In the genomic region with DNA sequence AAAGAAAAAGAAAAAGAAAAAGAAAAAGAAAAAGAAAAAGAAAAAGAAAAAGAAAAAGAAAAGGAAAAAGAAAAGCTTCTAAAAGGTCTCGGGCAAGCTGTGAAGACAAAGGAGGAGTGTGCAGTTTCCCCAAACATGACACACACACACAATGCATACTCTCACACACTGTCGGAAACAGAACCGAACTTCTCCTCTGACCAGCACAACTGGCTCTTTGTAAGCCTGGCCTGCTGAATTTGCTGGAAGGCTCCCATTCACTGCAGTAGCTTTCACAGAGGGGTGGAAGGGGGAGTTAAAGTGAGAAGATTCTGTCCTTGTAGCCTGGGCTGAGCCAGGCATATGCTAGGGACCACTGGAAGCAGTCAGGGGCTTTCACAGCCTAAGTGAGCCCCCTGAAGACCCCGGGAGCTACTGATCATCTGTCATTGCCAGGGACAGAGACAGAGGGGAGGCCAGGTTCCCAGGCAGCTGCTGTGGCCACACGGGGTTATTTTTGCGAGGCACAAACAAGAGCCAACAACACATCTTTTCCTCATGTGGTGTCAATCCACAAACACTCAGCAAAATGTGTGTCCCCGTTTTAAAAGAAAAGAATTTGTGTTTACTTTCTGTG, we compare ENCODE assay signal across 18 mouse cellular contexts. TPM values are rescaled to one million over a fixed set of nuclear protein-coding genes. Genes with fewer than 3 reads are reported as not detected.
A peak's percentile ranks its signal among the peaks of the same experiment; 100 is the strongest.
DNase-seq lines count a peak whose midpoint lies in the region.
"Had no signal": no experiment of that assay in that cellular context is flagged by ENCODE, and none has a peak within 500 bp of the region (broad histone marks: within the 10 kb centered on the region; RNA-seq: fewer than 3 reads in every experiment).

No protein-coding gene starts in this region.

- intact Hi-C loops in left cerebral cortex, postnatal 4 days (cut with DNase I) = no loop called here

- no peaks in the 10 kb centered on the region for H3K27me3 ChIP-seq in limb, embryonic 10.5 days (ENCODE audit: low read depth, poor library complexity, severe bottlenecking)
- H3K27me3 ChIP-seq: CH12.LX; embryonic facial prominence, embryonic 15.5 days; heart, embryonic 12.5 days; limb, embryonic 12.5 days; liver, embryonic 15.5 days had no signal

- WGBS in limb, embryonic 10.5 days = 53% methylated on average over 7 of the region's 7 CpGs

- DNase-seq in cerebellum, adult 9-11 months = peak; percentile 4
- no peak for DNase-seq in cerebellum, postnatal 36 days
- peak; percentile 43 for DNase-seq in left cerebral cortex, postnatal 4 days
- no peak for DNase-seq in left cerebral cortex, adult 8-10 months (ENCODE audit: low spot score in 2 of 2)
- peak; percentile 16 for DNase-seq in embryo, embryonic 10 days (ENCODE audit: low spot score)
- no peak for DNase-seq in limb, embryonic 10.5 days (ENCODE audit: low spot score)
- no peak for DNase-seq in spleen, postnatal 36 days (ENCODE audit: low spot score in 2 of 2)
- DNase-seq in Muller cell, postnatal 12 days (ENCODE audit: inconsistent ontology term) = no peak
- DNase-seq: cerebellum, adult 8-10 months; forebrain, postnatal 0 days; gastrocnemius, postnatal 25 days; heart, postnatal 4 days; kidney, adult 2 months had no signal

- no peaks in the 10 kb centered on the region for H3K36me3 ChIP-seq in limb, embryonic 10.5 days
- H3K36me3 ChIP-seq: embryonic facial prominence, embryonic 15.5 days; heart, embryonic 12.5 days; limb, embryonic 12.5 days; liver, embryonic 15.5 days had no signal

- H3K9me3 ChIP-seq in limb, embryonic 10.5 days (replicated peaks) = no peaks in the 10 kb centered on the region
- H3K9me3 ChIP-seq: embryonic facial prominence, embryonic 15.5 days; heart, embryonic 12.5 days; limb, embryonic 12.5 days; liver, embryonic 15.5 days had no signal

- H3K27ac ChIP-seq in limb, embryonic 10.5 days = peak overlapping the region; percentile 63; the same call in 1 of the 2 replicates
- H3K27ac ChIP-seq: embryonic facial prominence, embryonic 15.5 days; limb, embryonic 12.5 days; liver, embryonic 15.5 days had no signal

- no peak overlapping the region for H3K4me3 ChIP-seq in limb, embryonic 10.5 days
- H3K4me3 ChIP-seq: embryonic facial prominence, embryonic 15.5 days; heart, embryonic 12.5 days; limb, embryonic 12.5 days; liver, embryonic 15.5 days had no signal

- H3K4me1 ChIP-seq in limb, embryonic 10.5 days = peaks cover 26% of the 10 kb centered on the region
- H3K4me1 ChIP-seq: liver, embryonic 15.5 days had no signal

RNA-seq across cellular contexts. Expression of gene Peli2, which starts 33.8 kb away (rescaled TPM):
- 10 to 100 TPM; 25.5 to 30.8 TPM for total RNA-seq in left cerebral cortex, postnatal 4 days (2021)
- total RNA-seq in left cerebral cortex, adult 8-10 months (2022) = 10 to 100 TPM; 21.6 to 33.7 (median 30.5) TPM
- polyA plus RNA-seq in limb, embryonic 10.5 days (2016; fragmentation: Nextera tagmentation; extraction: Ambion mirVana) = 5.4 and 7.3 TPM in 2 replicates
- total RNA-seq: CH12.LX had no signal

Comparison
In these comparisons a context has a peak if more than half of its experiments do, and no peak if none do; other contexts are left out.
1. DNase-seq: peak in cerebellum, adult 9-11 months (single experiment), left cerebral cortex, postnatal 4 days (single experiment) and embryo, embryonic 10 days (single experiment); none in cerebellum, postnatal 36 days (0 of 2), left cerebral cortex, adult 8-10 months (0 of 2), limb, embryonic 10.5 days (single experiment), spleen, postnatal 36 days (0 of 2) and Muller cell, postnatal 12 days (single experiment).